Mouse (Mus musculus) c-Kit-positive CD71-positive TER-119-positive erythroid progenitor cells, embryonic 14.5 days (primary cell): ENCODE data around the gene Crlf2.
A peak's percentile ranks its signal among the peaks of the same experiment; 100 is the strongest.

Source experiments
- DNase-seq: peaks from one replicate; pipeline ENCODE4 v3.0.0-alpha.2; 2013; ENCODE audit warnings: low spot score

The Crlf2 gene

GRCm38 (mm10) chr5:109547112-109547511 lies 11.7 kb downstream of the Crlf2 start:
- DNase-seq, result no peak

GRCm38 (mm10) chr5:109509679-109510078 lies 49.1 kb downstream of the Crlf2 start:
- no peak for DNase-seq

- DNase-seq, result peak; percentile 7
These were observed 52.1 kb downstream of the Crlf2 start for GRCm38 (mm10) chr5:109506729-109507128.
